Mouse (Mus musculus): ENCODE measurements around the gene Keap1. TPM values are rescaled to one million over a fixed set of nuclear protein-coding genes. Genes with fewer than 3 reads are reported as not detected.
A peak's percentile ranks its signal among the peaks of the same experiment; 100 is the strongest.

Gene Keap1
- 51.5 and 54.6 TPM in 2 replicates for polyA plus RNA-seq (2015; fragmentation: Nextera tagmentation; extraction: Ambion mirVana)

DNA sequence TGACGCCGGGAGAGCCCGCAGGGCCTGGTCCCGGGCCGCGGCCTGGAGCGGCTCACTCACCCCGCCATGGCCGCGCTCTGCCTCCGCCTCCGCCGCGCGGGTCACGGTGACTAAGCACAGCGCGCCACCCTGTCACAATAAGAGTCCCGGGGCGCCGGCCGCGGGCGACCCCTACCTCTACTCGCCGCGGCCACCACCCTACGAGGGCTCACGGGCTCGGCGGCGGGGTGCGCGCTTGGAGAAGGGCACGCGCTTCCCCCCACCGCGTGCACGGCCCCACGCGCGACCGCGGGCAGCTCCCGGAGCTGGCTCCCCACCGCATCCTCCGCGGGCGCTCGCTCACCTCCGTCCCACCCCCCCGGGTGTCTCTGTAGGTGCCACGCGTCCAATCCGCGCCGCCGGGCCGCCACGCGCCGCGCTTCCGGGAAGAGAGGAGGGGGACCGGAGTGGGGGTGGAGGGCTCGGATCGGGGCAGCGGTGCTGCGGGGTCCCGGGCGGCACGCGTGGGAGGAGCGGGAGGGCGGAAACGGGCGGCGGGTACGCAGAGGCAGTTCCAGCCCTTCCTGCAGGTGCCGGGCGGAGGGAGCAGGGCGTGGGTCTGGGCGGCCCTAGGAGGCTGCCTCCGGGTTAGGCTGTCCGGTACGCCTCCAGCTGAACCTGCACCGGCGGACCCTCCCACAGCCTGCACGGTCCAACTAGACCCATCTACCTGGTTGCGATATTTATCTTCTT is at the start of gene Keap1:
Keap1 (minus strand) TSS at position 629 of the 732 bp plus-strand sequence.
- H3K4me3 ChIP-seq (ENCODE audit: low read length), result peak within 1 kb of the TSS; percentile 72
- H3K36me3 ChIP-seq (ENCODE audit: control insufficient read depth, insufficient read depth), result peaks cover 12% of the 10 kb centered on the region
- peak within 1 kb of the TSS; percentile 99 for H3K9ac ChIP-seq (ENCODE audit: low read length)
- H3K9me3 ChIP-seq (replicated peaks; ENCODE audit: control insufficient read depth, low read length), result 0 out of 2 replicates have a peak, but pooled peaks cover 2% of the 10 kb centered on the region
- under 1% methylated on average over 85 of the region's 90 CpGs for WGBS
- peaks cover 15% of the 10 kb centered on the region for H3K27me3 ChIP-seq (ENCODE audit: control insufficient read depth, insufficient read depth, low read length)
- peaks cover 21% of the 10 kb centered on the region for H3K4me1 ChIP-seq (ENCODE audit: control insufficient read depth, insufficient read depth, low read length)
- peak within 1 kb of the TSS; percentile 97 for H3K27ac ChIP-seq (ENCODE audit: low read length)
- ATAC-seq (replicated peaks; ENCODE audit: extremely low read depth, insufficient read depth, low FRiP score), result peak; percentile 84
- H3K4me2 ChIP-seq (ENCODE audit: low read depth, low read length), result peak within 1 kb of the TSS; percentile 73

DNA sequence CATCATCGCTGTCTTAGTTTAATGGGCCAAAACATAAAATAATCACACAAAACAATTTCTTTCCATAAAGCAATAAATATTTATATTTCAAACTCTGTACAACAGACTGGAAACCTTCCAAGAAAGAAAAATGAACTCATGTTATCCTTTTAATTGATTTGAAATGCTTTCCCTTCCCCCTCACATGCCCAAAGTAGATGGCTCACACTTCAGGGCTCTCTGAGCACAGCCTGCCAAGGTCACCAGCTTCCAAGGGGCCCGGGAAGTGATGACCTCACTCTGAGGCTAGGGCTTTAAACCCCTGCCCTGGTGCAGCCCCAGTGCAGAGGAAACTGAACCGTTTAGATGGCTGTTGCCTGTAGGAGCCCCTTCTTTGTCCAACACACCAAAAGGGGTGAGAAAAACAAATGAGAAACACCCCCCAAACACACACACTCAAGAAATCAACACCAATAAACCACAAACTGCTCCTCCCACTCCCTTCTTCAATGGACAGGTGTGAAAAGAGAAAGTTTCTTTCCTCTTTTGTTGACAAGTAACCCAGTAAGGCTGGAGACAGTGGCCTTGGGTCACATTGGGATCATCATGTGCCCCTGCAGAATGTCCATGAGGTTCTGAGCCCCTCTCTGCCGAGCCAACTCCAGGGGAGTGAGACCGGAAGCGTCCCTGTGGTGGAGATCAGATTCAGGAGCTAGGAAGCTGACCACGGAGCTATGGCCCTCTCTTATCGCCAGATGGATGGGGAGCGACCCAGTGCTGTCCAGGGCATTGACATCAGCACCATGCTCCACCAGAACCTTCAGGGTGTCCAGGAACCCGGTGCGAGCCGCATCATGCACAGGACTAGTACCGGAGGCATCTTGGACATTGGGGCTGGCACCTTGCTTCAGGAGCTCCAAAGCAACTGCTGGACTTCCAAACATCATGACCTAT is 49.5 kb upstream of the Keap1 start:
- Histone ChIP-seq H3K9ac (ENCODE audit: low read length) (peak overlapping the region; percentile 59), H3K4me3 (ENCODE audit: low read length) (peak overlapping the region; percentile 87), H3K9me3 (replicated peaks; ENCODE audit: control insufficient read depth, low read length) (no peaks in the 10 kb centered on the region), H3K27me3 (ENCODE audit: control insufficient read depth, insufficient read depth, low read length) (no peaks in the 10 kb centered on the region), H3K4me1 (ENCODE audit: control insufficient read depth, insufficient read depth, low read length) (peaks cover 29% of the 10 kb centered on the region), H3K27ac (ENCODE audit: low read length) (peak overlapping the region; percentile 94), H3K36me3 (ENCODE audit: control insufficient read depth, insufficient read depth) (peaks cover 12% of the 10 kb centered on the region), H3K4me2 (ENCODE audit: low read depth, low read length) (peak overlapping the region; percentile 71)
- WGBS, result 67% methylated on average over 13 of the region's 13 CpGs
- no peak for ATAC-seq (replicated peaks; ENCODE audit: extremely low read depth, insufficient read depth, low FRiP score)

GRCm38 (mm10) chr9:21287571-21288402 is 48.6 kb upstream of the Keap1 start, which contains the start of gene Kri1:
Gene Kri1 (minus strand): TSS chr9:21287969.
- Histone ChIP-seq H3K9me3 (replicated peaks; ENCODE audit: control insufficient read depth, low read length) (no peaks in the 10 kb centered on the region), H3K27me3 (ENCODE audit: control insufficient read depth, insufficient read depth, low read length) (no peaks in the 10 kb centered on the region), H3K9ac (ENCODE audit: low read length) (peak within 1 kb of the TSS; percentile 87), H3K36me3 (ENCODE audit: control insufficient read depth, insufficient read depth) (peaks cover 15% of the 10 kb centered on the region), H3K4me1 (ENCODE audit: control insufficient read depth, insufficient read depth, low read length) (peaks cover 29% of the 10 kb centered on the region), H3K27ac (ENCODE audit: low read length) (peak within 1 kb of the TSS; percentile 94), H3K4me2 (ENCODE audit: low read depth, low read length) (peak within 1 kb of the TSS; percentile 80), H3K4me3 (ENCODE audit: low read length) (peak within 1 kb of the TSS; percentile 87)
- ATAC-seq (replicated peaks; ENCODE audit: extremely low read depth, insufficient read depth, low FRiP score), result peak; percentile 75
- WGBS, result under 1% methylated on average over 59 of the region's 59 CpGs

GRCm38 (mm10) chr9:21286753-21287152 is 47.6 kb upstream of the Keap1 start:
- H3K4me2 ChIP-seq (ENCODE audit: low read depth, low read length), result peak overlapping the region; percentile 80
- WGBS, result 33% methylated on average over 3 of the region's 3 CpGs
- no peaks in the 10 kb centered on the region for H3K9me3 ChIP-seq (replicated peaks; ENCODE audit: control insufficient read depth, low read length)
- peaks cover 22% of the 10 kb centered on the region for H3K36me3 ChIP-seq (ENCODE audit: control insufficient read depth, insufficient read depth)
- H3K27me3 ChIP-seq (ENCODE audit: control insufficient read depth, insufficient read depth, low read length), result no peaks in the 10 kb centered on the region
- H3K4me1 ChIP-seq (ENCODE audit: control insufficient read depth, insufficient read depth, low read length), result peaks cover 29% of the 10 kb centered on the region
- ATAC-seq (replicated peaks; ENCODE audit: extremely low read depth, insufficient read depth, low FRiP score), result no peak
- H3K27ac ChIP-seq (ENCODE audit: low read length), result no peak overlapping the region
- peak overlapping the region; percentile 87 for H3K9ac ChIP-seq (ENCODE audit: low read length)
- H3K4me3 ChIP-seq (ENCODE audit: low read length), result peak overlapping the region; percentile 87

GRCm38 (mm10) chr9:21283994-21284393 is 44.8 kb upstream of the Keap1 start:
- Histone ChIP-seq H3K9ac (ENCODE audit: low read length) (no peak overlapping the region), H3K4me2 (ENCODE audit: low read depth, low read length) (no peak overlapping the region), H3K4me3 (ENCODE audit: low read length) (no peak overlapping the region), H3K27ac (ENCODE audit: low read length) (no peak overlapping the region), H3K36me3 (ENCODE audit: control insufficient read depth, insufficient read depth) (peaks cover 44% of the 10 kb centered on the region), H3K9me3 (replicated peaks; ENCODE audit: control insufficient read depth, low read length) (no peaks in the 10 kb centered on the region), H3K4me1 (ENCODE audit: control insufficient read depth, insufficient read depth, low read length) (peaks cover 17% of the 10 kb centered on the region), H3K27me3 (ENCODE audit: control insufficient read depth, insufficient read depth, low read length) (no peaks in the 10 kb centered on the region)
- WGBS, result 82% methylated on average over 3 of the region's 3 CpGs
- ATAC-seq (replicated peaks; ENCODE audit: extremely low read depth, insufficient read depth, low FRiP score), result no peak

DNA sequence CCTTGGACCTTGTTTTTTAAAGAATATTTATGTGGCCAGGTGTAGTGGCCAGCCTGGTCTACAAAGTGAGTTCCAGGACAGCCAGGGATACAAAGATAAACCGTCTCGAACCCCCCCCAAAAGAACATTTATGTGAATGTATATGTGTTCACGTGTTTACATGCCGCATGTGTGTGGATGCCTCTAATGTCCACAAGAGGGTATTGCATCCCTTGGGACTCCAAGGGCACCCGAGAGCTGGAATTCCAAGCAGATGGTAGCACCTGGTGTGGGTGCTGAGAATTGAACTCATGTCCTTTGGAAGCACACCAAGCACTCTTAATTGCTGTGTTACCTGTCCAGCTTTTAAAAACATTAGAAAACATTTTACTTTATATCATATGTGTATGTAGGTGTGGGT is 44.4 kb upstream of the Keap1 start:
- Histone ChIP-seq H3K36me3 (ENCODE audit: control insufficient read depth, insufficient read depth) (peaks cover 44% of the 10 kb centered on the region), H3K9ac (ENCODE audit: low read length) (no peak overlapping the region), H3K4me2 (ENCODE audit: low read depth, low read length) (no peak overlapping the region), H3K9me3 (replicated peaks; ENCODE audit: control insufficient read depth, low read length) (no peaks in the 10 kb centered on the region), H3K4me1 (ENCODE audit: control insufficient read depth, insufficient read depth, low read length) (peaks cover 13% of the 10 kb centered on the region), H3K4me3 (ENCODE audit: low read length) (no peak overlapping the region), H3K27ac (ENCODE audit: low read length) (no peak overlapping the region), H3K27me3 (ENCODE audit: control insufficient read depth, insufficient read depth, low read length) (no peaks in the 10 kb centered on the region)
- no peak for ATAC-seq (replicated peaks; ENCODE audit: extremely low read depth, insufficient read depth, low FRiP score)
- WGBS, result 92% methylated on average over 5 of the region's 5 CpGs

DNA sequence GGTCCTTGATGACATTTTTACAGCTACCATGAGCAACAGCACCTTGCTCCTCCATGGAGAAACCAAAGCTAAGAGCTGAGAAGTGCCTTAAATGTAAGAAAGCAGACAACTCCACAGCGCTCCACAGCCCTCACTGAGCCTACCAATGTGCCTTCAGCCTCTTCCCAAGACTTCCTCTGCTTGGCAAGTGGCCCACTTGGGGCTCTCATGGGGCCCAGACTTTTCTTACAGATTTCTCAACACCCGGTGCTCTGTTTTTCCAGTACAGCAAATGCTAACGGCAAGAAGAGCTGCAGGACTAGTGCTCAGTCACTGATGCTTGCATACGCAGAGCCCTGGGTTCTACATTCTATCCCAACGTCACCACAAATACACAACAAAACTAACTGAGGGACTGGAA is 38.6 kb upstream of the Keap1 start:
- 87% methylated on average over 5 of the region's 5 CpGs for WGBS
- H3K27me3 ChIP-seq (ENCODE audit: control insufficient read depth, insufficient read depth, low read length), result no peaks in the 10 kb centered on the region
- H3K36me3 ChIP-seq (ENCODE audit: control insufficient read depth, insufficient read depth), result peaks cover 73% of the 10 kb centered on the region
- no peak for ATAC-seq (replicated peaks; ENCODE audit: extremely low read depth, insufficient read depth, low FRiP score)
- no peak overlapping the region for H3K4me3 ChIP-seq (ENCODE audit: low read length)
- no peak overlapping the region for H3K9ac ChIP-seq (ENCODE audit: low read length)
- no peaks in the 10 kb centered on the region for H3K9me3 ChIP-seq (replicated peaks; ENCODE audit: control insufficient read depth, low read length)
- H3K4me1 ChIP-seq (ENCODE audit: control insufficient read depth, insufficient read depth, low read length), result peaks cover 12% of the 10 kb centered on the region
- no peak overlapping the region for H3K27ac ChIP-seq (ENCODE audit: low read length)
- H3K4me2 ChIP-seq (ENCODE audit: low read depth, low read length), result no peak overlapping the region

GRCm38 (mm10) chr9:21276307-21276706 is 37.1 kb upstream of the Keap1 start:
- Histone ChIP-seq H3K9ac (ENCODE audit: low read length) (no peak overlapping the region), H3K27ac (ENCODE audit: low read length) (no peak overlapping the region), H3K4me3 (ENCODE audit: low read length) (no peak overlapping the region), H3K36me3 (ENCODE audit: control insufficient read depth, insufficient read depth) (peaks cover 77% of the 10 kb centered on the region), H3K27me3 (ENCODE audit: control insufficient read depth, insufficient read depth, low read length) (no peaks in the 10 kb centered on the region), H3K9me3 (replicated peaks; ENCODE audit: control insufficient read depth, low read length) (no peaks in the 10 kb centered on the region), H3K4me1 (ENCODE audit: control insufficient read depth, insufficient read depth, low read length) (peaks cover 12% of the 10 kb centered on the region), H3K4me2 (ENCODE audit: low read depth, low read length) (no peak overlapping the region)
- ATAC-seq (replicated peaks; ENCODE audit: extremely low read depth, insufficient read depth, low FRiP score), result no peak
- 89% methylated on average over 8 of the region's 8 CpGs for WGBS

Data from heart, embryonic 16.5 days (tissue).